Mouse (Mus musculus): ENCODE results near the gene Sulf2.
"Not testable (repeated sequence)": the region's sequence is repeated elsewhere in the genome, so short reads cannot be mapped to it uniquely, and the experiment has no call there.

Sulf2 gene

DNA sequence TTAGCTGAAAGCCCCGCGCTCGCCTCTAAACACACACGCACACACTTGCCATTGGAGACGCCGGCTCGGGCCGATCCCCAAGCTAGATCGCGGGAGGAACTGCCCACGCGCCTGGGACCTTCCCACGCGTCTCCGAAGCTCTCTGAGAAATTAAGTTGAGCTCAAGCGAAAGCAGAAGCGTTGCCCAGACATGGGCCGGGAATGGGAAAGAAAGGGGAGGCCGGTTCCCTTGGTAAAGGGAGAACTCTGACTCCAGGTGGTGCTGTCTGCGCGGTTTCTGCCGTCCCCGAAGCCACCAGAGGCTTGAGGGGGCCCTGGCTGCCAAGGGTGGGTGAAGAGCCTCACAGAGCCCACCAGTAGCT, at the start of gene Sulf2:
TSS of gene Sulf2 (minus strand) at position 210 of the 362 bp plus-strand sequence.
- in situ Hi-C loops (cut with MboI): no loop called here

DNA sequence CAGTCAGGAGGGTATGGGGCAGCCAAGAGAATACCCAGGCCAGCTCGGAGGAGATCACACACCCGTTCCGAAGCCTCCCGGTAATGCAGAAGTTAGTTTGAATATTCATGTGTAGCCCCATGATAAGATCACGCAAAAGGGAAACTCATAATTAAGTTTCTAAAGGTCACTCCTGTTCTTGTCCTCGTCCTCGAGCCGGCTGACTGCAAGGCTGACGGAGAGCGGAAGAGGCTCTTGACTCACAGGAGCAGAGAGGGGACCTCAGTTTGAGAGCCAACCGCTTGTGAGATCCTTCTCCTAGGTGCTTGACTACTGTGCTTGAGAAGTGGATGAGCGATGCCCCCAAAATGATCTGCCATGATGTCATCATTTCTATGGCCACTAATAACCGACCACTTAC, 48.7 kb upstream of the Sulf2 start:
- in situ Hi-C loops (cut with MboI): no loop called here

DNA sequence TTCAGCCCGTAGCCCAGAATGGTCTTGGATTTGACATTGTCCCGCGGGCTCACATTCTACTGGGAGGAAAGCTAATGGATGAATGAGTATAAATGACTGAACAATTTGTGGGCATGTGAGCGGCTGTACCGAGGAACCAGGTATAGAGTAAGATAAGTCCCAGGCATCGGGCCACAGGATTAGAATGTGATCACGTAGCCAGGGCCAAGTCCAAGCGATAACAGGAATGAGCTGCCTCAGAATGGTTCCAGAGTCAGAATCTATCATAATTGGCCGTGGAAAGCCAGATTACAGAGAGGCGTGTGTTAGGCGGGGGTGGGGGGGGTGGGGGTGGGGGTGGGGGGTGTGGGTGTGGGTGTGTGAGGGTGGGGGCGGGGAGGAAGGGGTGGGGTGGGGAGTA, 48.2 kb upstream of the Sulf2 start:
- in situ Hi-C loops (cut with MboI): no loop called here

DNA sequence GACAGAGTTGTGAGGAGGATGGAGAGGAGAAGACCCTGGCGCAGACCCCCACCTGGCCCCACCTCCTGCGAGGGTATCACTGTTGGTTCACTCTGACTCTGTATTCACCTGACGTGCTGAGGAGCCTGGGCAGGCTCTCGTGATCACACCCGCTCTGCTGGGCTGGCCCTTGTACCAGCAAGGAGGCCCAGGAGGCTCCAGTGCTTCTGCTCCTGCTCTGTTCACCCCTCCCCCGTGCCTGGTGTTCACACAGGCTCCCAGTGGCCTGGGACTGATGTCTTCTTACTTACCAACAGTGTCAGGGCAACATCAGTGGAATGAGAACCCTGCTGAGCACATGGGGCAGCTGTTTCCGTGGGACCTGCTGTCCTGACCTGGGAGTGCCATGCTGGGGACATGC, 42.5 kb upstream of the Sulf2 start:
- in situ Hi-C loops (cut with MboI): no loop called here

DNA sequence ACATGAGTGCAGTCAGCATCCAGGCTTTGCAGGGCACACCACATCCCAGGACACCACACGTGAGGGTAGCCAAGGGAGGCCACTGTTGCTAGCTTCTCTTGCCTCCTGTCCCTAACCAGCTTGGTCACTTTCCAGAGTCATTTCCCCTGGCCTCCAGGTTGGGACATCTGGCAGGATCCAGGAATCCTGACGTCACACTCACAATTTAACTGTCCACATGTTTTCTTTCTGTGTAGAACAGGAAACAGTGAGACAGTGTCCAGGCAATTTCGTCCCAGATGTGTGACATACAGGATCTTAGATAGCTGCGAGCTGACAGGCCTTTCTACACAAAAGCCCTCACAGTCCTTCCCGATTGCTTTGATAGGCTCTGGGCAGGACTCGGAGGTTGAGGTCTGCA, 41.6 kb upstream of the Sulf2 start:
- in situ Hi-C loops (cut with MboI): no loop called here

DNA sequence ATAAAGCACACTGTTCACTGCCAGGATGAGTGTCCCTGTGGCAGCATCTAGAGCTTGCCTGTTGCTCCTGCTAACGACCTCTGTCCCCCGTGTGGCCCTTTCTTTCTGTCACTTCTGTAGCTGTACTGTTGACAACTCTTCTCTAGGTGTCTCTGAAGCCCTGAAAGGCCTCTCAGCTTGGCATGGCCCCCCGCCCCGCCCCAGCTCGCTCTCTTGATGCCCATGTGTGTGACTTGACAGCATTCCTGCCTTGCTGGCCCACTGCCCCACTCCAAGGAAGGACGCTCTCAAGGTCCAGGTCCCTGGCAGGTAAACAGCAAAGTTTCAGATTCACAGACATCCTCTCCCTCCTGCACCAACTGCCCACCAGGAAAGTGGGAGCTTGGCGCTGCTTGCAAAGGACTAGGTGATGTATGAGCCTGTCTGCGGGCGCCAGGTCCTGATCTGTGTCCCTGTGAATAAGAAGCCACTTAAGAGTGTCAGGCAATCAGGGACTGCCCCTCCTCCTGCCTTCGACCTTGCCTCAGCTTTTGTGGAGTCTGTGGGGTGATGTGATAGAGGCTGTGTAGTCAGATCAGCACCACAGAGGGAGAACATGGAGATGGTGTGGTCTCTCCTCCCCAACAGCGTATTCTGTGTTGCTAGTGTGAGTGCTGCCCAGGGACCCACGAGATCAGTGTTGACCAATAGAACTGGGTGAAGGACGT, 40.8 kb upstream of the Sulf2 start:
- in situ Hi-C loops (cut with MboI): no loop called here

DNA sequence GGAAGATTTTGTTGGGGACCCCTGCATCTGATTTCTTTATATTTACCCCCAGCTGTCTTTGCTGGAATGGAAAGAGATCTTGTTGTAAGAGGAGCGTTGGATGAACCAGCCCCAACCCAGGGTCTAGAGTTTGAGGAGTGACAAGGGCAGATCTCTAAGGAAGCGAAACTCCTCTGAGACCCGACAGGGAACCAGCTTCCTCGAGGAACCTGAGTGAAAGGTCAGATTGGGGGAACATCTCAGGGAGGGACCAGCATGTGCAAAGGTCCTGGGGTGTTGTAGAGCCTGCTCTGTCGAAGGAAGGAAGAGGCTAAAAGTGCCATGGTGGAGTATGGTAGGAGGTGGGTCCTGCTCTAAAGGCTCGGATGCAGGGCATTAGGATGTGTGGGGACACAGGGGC, 39.6 kb upstream of the Sulf2 start:
- in situ Hi-C loops (cut with MboI): no loop called here

DNA sequence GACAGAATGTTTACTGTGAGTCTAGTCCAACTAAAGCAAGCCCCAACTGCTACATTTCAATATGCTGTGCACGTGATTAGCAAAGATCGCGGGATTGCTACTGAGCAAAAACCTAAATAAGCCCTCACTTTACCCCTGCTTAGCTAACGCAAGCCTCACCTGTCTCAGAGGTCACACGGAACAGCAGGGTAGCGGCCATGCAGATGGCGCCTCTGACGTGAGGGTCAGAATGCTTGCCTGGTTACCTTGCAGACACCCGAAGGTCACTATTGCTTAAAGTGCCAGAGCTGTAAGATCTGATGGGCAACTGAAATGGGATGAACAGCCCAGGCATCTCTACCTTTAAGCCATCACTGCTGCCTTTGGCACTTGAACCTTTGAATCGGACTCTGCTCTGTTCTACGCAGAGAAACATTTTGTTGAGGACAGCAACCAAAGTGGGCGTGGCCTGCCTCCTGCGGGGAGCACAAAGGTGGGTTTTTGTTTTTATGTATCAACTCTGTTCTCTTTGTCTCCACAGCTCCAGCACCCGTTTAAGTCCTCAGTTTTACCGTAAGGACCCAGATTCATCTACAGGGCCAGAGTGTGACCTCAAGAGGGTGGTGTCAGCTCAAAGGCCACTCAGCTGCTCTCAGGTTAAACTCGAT, 38.8 kb upstream of the Sulf2 start:
- in situ Hi-C loops (cut with MboI): no loop called here

DNA sequence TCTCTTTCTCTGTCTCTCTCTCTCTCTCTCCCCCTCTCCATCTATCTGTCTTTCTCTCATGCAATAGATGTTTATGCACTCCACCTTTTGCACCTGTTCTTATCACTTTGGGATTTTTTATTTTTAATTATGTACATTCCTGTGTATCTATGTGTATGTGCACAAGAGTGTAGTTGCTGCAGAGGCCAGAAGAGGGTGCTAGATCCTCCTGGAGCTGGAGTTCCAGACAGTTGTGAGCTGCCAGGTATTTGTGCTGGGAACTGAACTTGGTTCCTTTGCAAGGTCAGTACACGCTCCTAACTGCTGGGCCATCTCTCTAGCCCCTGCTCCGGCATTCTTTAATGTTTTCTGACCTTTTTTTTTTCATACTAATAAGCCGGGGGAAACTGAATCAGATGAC, 38.0 kb upstream of the Sulf2 start:
- in situ Hi-C loops (cut with MboI): no loop called here

DNA sequence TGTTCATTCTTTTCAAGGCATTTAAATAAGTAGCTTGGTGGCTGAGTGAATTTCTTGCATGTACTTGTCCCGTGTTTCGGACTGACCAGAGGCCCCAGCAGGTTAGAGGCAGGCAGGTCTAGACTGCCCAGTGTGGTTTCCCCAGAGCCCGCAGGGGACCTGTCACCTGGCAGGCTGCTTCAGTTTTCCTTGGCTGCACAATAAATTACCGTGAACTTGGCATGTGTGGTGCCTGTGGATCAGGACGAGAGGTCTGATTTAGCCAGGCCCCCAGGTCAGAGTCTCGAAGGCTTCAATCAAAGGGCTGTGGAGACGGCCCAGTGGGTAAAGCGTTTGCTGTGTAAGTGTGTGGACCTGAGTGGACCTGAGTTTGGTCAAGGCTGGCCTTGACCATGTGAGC, 35.4 kb upstream of the Sulf2 start:
- in situ Hi-C loops (cut with MboI): no loop called here

DNA sequence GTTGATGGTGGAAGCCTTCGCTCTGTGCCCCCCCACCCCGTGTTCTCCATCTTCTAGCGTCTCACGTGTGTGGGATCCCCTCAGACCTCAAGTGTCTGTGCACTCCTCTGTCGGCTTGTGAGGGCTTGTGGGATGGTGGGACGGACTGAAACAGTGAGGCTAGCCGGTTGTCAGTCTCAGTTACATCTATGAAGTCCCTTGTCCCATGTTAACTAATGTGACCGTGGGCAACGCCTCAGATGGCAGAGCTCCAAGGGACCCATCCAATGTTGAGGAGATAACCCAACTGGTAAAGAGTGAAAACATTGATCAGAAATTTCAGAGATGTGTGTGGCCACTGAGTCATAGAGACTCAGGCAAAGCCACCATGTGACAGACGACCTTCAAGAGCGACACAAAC, 33.7 kb upstream of the Sulf2 start:
- in situ Hi-C loops (cut with MboI): no loop called here

DNA sequence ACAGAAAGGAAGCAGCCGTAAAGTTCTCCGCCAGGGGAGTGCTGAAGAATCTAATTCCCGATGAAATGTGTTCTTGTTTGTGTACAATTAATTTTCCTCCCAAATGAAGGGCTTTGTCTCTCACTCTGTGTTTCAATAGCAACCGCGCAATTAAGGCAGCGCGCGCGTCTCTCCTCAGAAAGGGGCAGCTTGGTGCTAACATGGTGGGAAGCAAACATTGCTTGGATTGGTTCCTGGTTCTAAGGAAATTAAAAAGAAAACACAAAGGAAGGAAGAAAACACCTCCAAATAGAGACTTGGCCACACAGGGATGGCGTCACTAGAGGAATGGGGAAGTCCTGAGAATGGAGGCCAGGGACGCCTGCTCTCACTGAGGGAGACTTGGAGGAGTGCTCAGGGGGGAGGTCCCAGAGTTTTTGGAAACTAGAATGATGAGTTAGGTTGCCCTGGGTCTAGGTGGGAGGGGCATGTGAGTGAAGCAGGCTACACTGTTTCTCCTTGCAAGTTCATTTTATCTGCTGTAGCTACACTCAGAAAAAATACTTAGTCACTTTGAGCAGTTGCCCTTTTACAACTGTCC, 32.5 kb upstream of the Sulf2 start:
- in situ Hi-C loops (cut with MboI): not testable (repeated sequence)

DNA sequence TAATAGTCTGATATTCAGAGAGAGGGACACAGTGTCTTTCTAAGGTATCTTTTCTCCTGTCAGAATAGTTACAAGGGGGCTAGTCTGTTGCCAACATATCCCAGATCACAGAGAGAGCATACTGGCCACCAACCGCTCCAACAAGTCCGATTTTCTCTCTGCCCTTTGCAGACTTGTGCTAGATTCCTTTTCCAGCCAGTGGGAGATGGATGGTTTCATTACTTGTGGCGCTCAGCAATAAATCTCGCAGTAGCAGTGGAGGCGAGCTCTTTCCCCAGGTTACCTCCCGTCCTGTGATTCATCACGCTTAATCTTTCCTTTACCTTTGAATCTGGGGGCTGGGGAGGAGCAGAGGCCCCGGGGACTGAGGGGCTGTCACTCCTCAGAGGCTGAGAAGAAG, 31.9 kb upstream of the Sulf2 start:
- in situ Hi-C loops (cut with MboI): not testable (repeated sequence)

DNA sequence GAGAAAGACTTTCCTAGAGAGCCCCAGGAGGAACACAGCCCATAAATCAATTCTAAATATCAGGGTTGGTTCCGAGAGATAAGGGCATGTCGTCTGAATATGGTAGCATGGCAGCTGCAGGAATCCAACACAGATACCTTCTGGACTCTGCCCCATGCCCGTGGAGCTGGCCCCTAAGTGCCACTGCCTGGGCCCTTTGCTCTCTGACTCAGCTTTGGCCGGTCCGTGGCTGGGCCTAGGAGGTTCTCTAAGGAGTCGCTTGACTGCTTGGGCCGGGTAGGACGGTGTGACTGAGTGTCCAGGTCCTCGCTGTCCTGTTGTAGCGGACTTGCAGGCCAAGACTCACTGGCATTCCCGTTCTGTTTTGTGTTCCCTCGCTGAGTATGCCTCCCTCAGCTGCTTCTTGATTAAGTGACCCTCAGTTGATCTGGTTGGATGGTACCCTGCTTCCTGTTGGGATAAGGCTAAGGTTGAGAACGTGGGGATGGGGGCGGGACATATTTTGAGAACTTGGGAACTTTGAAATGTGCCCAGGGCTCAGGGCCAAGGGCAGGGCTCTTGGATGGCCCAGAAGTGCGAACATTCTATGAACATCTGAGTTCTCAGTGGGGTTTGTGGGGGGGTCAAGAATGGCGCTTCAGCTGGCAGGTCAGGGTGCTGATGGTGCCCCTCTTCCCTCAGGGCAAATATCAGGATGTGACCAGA, 30.9 kb upstream of the Sulf2 start:
- in situ Hi-C loops (cut with MboI): no loop called here

DNA sequence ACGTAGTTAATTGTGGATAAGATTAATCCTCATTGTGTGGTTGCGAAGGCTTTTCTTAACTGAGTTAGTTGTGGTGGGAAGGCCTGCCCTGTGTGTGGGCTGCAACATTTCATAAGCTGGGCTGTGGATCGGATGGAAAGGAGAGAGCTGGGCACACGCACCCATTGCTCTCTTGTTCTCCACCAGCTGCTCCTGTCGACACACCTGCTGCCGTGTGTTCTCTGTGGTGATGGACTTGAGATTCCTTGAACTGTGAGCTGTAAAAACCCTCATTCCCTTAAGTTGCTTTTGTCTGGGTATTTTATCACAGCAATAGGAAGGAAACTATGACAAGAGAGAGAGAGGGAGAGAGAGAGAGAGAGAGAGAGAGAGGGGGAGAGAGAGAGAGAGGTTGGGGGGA, 30.3 kb upstream of the Sulf2 start:
- in situ Hi-C loops (cut with MboI): no loop called here

DNA sequence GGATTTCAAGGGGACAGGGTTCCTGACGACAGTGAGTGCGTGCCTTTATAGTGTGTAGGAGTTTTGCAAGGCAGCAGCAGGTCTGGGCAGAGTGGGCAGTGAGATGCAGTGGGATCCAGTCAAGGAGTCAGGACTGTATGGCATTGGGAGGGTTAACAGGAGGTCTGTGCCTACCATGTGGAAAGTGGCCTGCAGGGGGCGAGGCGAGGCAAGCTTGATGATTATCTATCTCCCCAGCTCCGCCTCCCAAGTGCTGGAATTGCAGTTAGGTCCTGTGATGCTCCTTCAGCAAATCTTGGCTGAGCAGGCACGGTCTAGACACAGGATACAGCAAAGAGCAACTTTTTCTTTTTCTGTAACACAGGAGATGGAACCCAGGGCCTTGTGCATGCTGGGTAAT, 29.0 kb upstream of the Sulf2 start:
- in situ Hi-C loops (cut with MboI): no loop called here

DNA sequence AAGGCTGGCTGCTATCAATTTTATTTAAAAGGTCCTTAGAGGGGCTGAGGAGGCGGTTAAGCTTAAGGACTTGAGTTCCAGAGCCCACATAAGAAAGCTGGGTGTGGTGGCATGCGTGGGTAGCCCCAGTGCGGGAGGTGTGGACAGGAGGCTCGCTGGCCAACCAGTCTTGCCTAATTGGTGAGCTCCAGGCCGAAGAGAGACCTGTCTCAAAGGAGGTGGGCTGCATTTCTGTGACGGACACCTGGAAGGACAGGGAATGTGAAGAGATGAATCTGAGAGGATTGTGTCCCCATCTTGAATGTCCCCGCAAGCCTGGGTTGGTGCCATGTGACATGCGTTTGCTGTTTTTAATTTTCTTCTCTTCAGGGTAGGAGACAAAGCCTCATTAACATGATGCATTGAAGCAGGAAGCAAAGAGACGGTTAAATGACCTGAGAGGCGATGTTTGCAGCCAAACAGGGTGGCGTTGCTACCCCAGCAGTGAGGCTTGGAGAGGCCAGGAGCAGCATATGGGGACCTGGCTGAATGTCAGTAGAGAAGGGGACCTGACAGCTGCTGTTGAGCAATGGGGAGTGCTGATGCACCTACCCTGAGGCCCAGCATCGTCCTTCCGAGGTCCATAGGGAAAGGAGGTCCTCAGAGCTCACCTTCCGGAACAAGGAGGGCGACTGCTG, 26.7 kb upstream of the Sulf2 start:
- in situ Hi-C loops (cut with MboI): no loop called here

DNA sequence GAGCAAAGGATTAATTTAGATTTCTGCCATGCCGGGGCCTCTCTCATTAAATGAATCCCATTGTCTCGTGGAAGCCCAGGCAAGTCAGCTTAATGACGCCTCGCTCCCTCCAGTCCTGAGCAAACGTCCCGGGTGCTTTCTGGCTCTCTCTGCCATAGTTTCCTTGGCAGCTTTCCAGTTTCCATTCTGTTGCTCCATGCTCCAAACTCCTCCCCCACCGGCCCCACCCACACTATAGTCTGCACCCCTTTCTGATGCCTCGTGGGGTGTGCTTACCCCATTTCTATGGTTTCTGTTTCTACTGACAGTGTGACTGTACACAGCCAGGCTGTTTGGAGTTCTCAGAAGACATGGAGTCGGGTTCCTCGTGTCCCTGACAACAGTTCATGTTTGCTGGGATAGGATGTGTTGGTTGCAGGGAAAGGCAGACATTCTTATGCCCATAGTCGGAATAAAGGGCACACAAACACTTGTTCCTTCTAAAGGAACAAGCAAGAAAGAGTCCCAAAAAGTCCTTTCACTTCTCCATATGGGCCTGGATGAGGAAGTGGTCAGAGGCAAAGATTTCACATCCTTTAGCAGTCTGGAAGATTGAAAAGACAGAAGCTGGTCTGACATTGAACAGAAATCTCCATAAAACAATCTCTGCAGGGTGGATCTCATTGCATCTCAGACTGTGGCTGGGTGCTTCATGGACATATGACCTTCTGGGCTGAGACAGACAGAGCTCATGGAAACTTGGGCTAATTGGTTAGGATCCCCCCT, 25.5 kb upstream of the Sulf2 start:
- in situ Hi-C loops (cut with MboI): no loop called here

DNA sequence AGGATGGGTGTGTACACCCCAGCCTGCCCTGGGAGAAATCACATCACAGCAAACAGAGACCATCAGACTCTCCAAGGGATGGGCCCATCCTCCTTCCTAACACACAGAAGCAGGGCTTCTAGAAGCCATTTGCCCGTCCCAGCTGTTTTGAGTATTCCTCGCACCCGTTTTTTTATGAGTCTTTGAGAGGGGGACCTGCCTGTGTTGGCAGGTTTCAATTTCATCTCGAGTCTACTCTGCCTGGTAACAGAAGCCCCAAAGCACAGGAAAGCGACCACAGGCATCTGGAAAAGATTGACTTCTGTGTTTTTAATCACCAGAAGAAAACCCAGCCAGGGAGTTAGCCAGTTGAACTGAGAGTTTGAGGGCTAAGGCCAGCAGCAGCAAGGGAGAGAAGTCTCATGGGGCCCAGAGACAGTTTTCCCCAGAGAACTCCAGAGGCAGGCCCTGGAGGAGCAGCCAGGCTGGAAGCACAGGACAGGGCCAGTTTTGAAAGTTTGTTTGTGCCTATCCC, 24.7 kb upstream of the Sulf2 start:
- in situ Hi-C loops (cut with MboI): no loop called here

DNA sequence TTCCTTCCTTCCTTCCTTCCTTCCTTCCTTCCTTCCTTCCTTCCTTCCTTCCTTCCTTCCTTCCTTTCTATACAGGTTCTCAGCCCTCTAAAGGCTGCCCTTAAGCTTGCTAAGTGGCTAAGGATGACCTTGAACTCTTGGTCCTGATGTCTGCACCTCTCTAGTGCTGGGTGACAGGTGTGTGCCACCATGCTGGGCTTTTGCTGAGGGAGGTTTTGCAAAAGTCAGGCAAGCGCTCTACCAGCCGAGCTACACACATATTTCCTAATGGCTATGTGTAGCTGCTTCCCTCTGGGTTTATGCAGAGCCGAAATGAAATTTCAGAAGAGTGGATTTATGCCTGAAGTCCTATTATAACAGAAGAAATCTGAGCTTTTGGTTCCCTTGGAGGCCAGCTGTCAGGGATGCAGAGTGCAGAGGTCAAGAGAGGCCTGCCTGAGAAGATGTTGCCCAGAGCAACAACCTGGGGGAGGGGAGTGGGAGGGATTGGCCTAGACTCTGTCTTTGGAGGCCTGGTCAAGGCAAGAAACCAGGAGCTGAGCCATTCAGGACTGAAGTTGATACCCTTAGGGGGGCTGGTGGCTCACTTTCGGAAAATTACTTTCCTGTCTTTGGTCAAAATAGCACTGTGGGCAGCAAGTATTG, 24.1 kb upstream of the Sulf2 start:
- in situ Hi-C loops (cut with MboI): no loop called here

DNA sequence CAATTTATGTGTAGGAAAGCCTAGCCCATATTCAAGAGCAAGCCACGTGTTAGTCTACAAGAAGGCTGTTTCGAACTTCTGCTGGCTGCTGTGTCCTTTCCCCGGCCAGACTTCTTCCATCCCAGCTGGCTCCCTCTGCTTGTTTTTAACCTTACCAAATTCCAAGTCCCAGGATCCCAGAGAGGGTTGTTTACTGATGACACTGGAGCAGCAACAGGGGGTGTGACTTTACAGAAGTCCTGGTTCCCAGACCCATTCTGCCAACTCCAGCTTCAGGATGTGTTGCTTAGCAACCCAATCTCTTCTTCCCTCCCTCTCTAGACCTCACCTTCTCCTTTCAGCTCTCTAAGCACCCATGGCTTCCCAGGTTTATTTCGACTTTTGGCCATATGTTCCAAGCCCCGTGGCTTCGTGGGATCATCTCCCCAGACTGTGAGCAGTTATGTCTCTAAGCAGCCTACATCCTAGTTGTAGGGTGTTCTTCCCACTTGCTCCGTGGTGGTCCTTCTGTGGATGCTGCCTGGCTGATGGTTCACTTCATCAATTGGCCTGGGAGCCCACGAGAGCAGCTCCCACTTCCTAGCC, 20.2 kb upstream of the Sulf2 start:
- in situ Hi-C loops (cut with MboI): no loop called here
